Mouse (Mus musculus) myocyte (in vitro differentiated cells): ENCODE data around the gene Metrnl.

Experiments
- E2F4 ChIP-seq: IDR thresholded peaks from one replicate; pipeline ENCODE4 v1.6.1; 2011; ENCODE audit warnings: mild to moderate bottlenecking, control low read depth, moderate library complexity; ENCODE audit not compliant: insufficient read depth
- MAX ChIP-seq: IDR thresholded peaks from one replicate; pipeline ENCODE4 v1.6.1; 2011; ENCODE audit warnings: low read depth, mild to moderate bottlenecking, control low read depth
- MYOG ChIP-seq, 3 experiments: IDR thresholded peaks; one replicate each; pipeline ENCODE4 v1.6.1; 2011; ENCODE audit warnings: control low read depth in 2 of 3, low read depth in 2 of 3, mild to moderate bottlenecking in 2 of 3; ENCODE audit not compliant: insufficient read length in 2 of 3, control insufficient read depth in 1 of 3, insufficient read depth in 1 of 3
- POLR2A ChIP-seq: IDR thresholded peaks from one replicate; pipeline ENCODE4 v1.6.1; 2011; ENCODE audit warnings: low read depth, mild to moderate bottlenecking, control low read depth, moderate library complexity; ENCODE audit not compliant: insufficient read length
- POLR2AphosphoS2 ChIP-seq: IDR thresholded peaks from one replicate; pipeline ENCODE4 v1.6.1; 2011; ENCODE audit warnings: low read depth, control low read depth; ENCODE audit not compliant: insufficient read length
- SRF ChIP-seq: IDR thresholded peaks from one replicate; pipeline ENCODE4 v1.6.1; 2011; ENCODE audit warnings: low read depth; ENCODE audit not compliant: control insufficient read depth, insufficient read length
- TCF12 ChIP-seq: IDR thresholded peaks from one replicate; pipeline ENCODE4 v1.6.1; 2011; ENCODE audit warnings: mild to moderate bottlenecking, control low read depth; ENCODE audit not compliant: poor library complexity, insufficient read depth, severe bottlenecking
- TCF3 ChIP-seq: IDR thresholded peaks from one replicate; pipeline ENCODE4 v1.6.1; 2011; ENCODE audit warnings: low read depth, control low read depth; ENCODE audit not compliant: insufficient read length
- USF1 ChIP-seq: IDR thresholded peaks from one replicate; pipeline ENCODE4 v1.6.1; 2011; ENCODE audit warnings: low read depth, mild to moderate bottlenecking, control low read depth, moderate library complexity

GRCm38 (mm10) chr11:121688024-121688423 lies 13.3 kb upstream of the Metrnl start:
- no peak for TF ChIP-seq POLR2AphosphoS2
- TF ChIP-seq TCF3, result no peak
- no peak for TF ChIP-seq POLR2A
- TF ChIP-seq SRF, result no peak
- TF ChIP-seq TCF12, result no peak
- no peak for TF ChIP-seq USF1
- TF ChIP-seq MAX, result no peak
- TF ChIP-seq E2F4, result no peak
- TF ChIP-seq MYOG (IDR thresholded peaks at IDR 0.05; ENCODE audit: control insufficient read depth in 1 of 3, insufficient read depth in 1 of 3, insufficient read length in 2 of 3, low read depth in 2 of 3), result no peak
